Mouse (Mus musculus): ENCODE data around the gene Arhgap17.

GRCm38 (mm10) chr7:123327909-123328308, 41.8 kb downstream of the Arhgap17 start:
- TF ChIP-seq CTCF (conservative IDR thresholded peaks at IDR 0.05; ENCODE audit: low read length) (no peak), NANOG (IDR thresholded peaks at IDR 0.05; ENCODE audit: borderline replicate concordance, low read length) (no peak)

All from E14TG2a.4 (cell line).